Mouse (Mus musculus) megakaryocyte, embryonic 14.5 days (primary cell): Measurements from ENCODE around the gene Trp53i13.

Experiments
- FLI1 ChIP-seq: IDR thresholded peaks from 2 replicates; pipeline ENCODE4 v1.6.1; 2012; ENCODE audit warnings: low read length, inconsistent platforms, mixed read lengths
- GATA1 ChIP-seq: IDR thresholded peaks from 3 replicates; pipeline ENCODE4 v1.6.1; 2012; ENCODE audit warnings: mixed read lengths, low read length, inconsistent platforms, borderline replicate concordance

- TF ChIP-seq GATA1: no peak
- no peak for TF ChIP-seq FLI1
Observed at GRCm38 (mm10) chr11:77507426-77507825, 8.4 kb downstream of the Trp53i13 start.
